Mouse (Mus musculus) mouse embryonic stem cell (cell line): ENCODE data around the gene Naaa.

Experiments
- in situ Hi-C, 2 experiments: fragments of 300-500 bp; cut with MboI; formaldehyde crosslinking; loops; 1 replicate in 1 of 2; 3 replicates in 1 of 2; pipeline ENCODE4 v1.14.3; 2019 to 2020; ENCODE audit warnings: low sequenced_read_pairs in 2 of 2, low pct_unique_long_range_greater_than_20kb in 1 of 2, mixed read lengths in 1 of 2; ENCODE audit not compliant: unreplicated experiment in 1 of 2

Gene Naaa

DNA sequence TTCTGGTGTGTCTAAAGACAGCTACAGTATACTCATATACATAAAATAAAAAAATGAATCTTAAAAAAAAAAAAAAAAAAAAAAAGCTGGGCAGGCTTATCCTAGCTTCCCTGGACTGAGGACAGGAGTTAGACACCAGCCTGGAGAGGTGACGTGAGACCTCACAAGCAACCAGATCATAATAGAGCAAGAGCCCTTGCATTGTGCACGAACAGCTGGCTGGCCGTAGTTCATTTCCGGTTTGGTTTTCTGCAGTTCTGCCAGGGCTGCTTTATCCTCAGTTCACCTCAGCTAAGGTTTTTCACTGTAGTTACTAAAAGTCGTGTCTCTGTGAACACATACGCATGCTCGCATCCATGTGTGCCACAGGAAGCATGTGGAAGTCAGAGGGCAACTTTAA, 50.2 kb downstream of the Naaa start:
- in situ Hi-C loops: no loop called here

GRCm38 (mm10) chr5:92220287-92220902, 57.6 kb downstream of the Naaa start:
- in situ Hi-C loops: no loop called here

- in situ Hi-C loops: no loop called here
Measured at GRCm38 (mm10) chr5:92219826-92220225, 58.1 kb downstream of the Naaa start.

GRCm38 (mm10) chr5:92218915-92219793, 58.8 kb downstream of the Naaa start:
- in situ Hi-C loops: no loop called here

GRCm38 (mm10) chr5:92215308-92215707, 62.7 kb downstream of the Naaa start, which contains the start of gene U90926:
Gene U90926, minus strand, starts transcription at chr5:92215408.
- in situ Hi-C loops: no loop called here

GRCm38 (mm10) chr5:92212231-92212630, 65.7 kb downstream of the Naaa start:
- in situ Hi-C loops: no loop called here

- in situ Hi-C loops: no loop called here
Measured at GRCm38 (mm10) chr5:92210205-92210604, 67.8 kb downstream of the Naaa start.
